Mouse (Mus musculus): ENCODE data around the gene Rpap1.

DNA sequence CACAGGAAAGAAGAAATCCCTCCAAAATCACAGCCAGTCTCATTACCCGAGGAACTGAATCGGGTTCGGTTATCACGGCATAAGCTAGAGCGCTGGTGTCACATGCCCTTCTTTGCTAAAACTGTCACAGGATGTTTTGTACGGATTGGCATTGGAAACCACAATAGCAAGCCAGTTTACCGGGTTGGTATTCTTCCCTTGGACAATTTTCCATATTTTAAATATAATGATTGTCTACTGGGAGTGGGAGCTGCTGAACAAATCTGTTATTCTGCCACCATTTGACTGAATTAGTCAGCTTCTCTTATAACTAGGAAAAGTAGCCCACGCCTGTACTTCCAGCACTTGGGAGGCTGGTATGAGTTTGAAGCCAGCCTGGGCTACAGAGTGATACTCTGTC, 66.3 kb downstream of the Rpap1 start:
- no peak for TF ChIP-seq CTCF (IDR thresholded peaks at IDR 0.05; ENCODE audit: control insufficient read depth, insufficient read depth, insufficient read length)
- TF ChIP-seq MYOG (IDR thresholded peaks at IDR 0.05; ENCODE audit: control insufficient read depth, extremely low read depth, insufficient read length): no peak
- no peak for TF ChIP-seq MAX (IDR thresholded peaks at IDR 0.05)
- no peak for TF ChIP-seq CEBPB (IDR thresholded peaks at IDR 0.05; ENCODE audit: low read depth)
- TF ChIP-seq FOSL1 (IDR thresholded peaks at IDR 0.05; ENCODE audit: insufficient read depth, low read length, poor library complexity, severe bottlenecking): no peak

All from C2C12 (cell line).